Mouse (Mus musculus) E14TG2a.4 (cell line): ENCODE results near the gene 9130230L23Rik.

Experiments
- H3K27me3 ChIP-seq: 2 replicates; pipeline ENCODE4 v1.6.1; 2014; ENCODE audit warnings: low read length, control low read depth; ENCODE audit not compliant: insufficient read depth
- H3K36me3 ChIP-seq: 2 replicates; pipeline ENCODE4 v1.6.1; 2014; ENCODE audit warnings: low read length, control low read depth; ENCODE audit not compliant: insufficient read depth
- H3K4me1 ChIP-seq: replicated peaks from 2 replicates; pipeline ENCODE4 v1.6.1; 2014; ENCODE audit warnings: low read depth, low read length, control low read depth
- H3K4me3 ChIP-seq: replicated peaks from 2 replicates; pipeline ENCODE4 v1.5.1; 2014; ENCODE audit warnings: mild to moderate bottlenecking, low read length
- H3K9me3 ChIP-seq: 2 replicates; pipeline ENCODE4 v1.6.1; 2014; ENCODE audit warnings: low read length, control low read depth
- CTCF ChIP-seq: conservative IDR thresholded peaks from 2 replicates; pipeline ENCODE4 v1.5.1; 2014; ENCODE audit warnings: low read length
- NANOG ChIP-seq: IDR thresholded peaks from 2 replicates; pipeline ENCODE4 v1.6.1; 2014; ENCODE audit warnings: borderline replicate concordance, low read length, mixed read lengths
- POU5F1 ChIP-seq: IDR thresholded peaks from 2 replicates; pipeline ENCODE4 v1.6.1; 2014; ENCODE audit warnings: low read length, borderline replicate concordance

9130230L23Rik gene

DNA sequence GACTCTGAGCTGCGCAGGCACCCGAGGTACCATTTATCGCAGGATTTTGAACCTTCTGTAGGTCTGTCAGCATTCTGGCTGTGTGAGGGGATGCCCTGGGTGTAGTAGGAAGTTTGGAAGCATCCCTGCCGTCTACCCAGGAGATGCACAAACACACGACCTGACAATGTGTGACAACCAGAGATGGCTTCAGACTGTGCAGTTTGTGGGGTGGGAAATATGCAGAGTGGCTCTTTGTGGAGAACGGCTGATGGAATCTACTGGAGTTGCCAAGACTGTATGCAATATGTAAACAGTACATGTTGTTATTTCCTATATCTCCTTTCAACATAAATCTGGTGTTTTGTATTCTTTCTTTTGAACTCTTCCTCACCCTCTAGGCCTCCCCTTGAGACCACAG, 33.0 kb upstream of the 9130230L23Rik start:
- TF ChIP-seq POU5F1 (no peak), CTCF (no peak), NANOG (no peak)
- Histone ChIP-seq H3K4me3 (no peak overlapping the region), H3K36me3 (peaks cover 1% of the 10 kb centered on the region; the same call in 1 of the 2 replicates), H3K9me3 (no peaks in the 10 kb centered on the region), H3K27me3 (no peaks in the 10 kb centered on the region), H3K4me1 (peaks cover 24% of the 10 kb centered on the region)

DNA sequence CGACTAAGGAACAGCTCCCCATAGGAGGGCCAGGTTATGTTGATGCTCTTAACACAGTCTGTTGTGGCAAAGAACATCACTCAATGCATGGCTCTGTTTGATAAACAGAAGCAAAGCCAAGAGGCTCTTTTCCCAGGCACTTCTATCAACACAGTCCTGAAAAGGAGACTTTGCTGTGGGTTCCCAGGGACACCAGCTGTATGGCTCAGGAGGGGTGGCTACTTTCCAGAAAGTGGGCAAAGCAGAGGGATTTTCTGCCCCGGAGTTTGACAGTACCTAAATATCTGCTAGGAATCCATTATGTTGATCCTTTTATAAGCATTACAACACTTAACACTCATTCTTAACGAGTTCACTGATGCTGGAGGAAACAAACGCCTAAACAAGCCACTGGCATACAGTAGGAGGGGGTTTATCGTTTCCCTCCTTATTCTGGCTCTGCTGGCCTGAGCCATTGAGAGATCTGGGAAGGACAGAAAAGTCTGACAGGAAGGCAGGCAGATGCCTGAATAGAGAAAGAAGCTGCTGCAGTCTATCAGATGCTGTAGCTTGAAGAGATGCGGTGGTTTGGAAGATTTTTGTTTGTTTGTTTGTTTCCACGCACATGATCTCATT, 32.5 kb upstream of the 9130230L23Rik start:
- Histone ChIP-seq H3K9me3 (no peaks in the 10 kb centered on the region), H3K27me3 (no peaks in the 10 kb centered on the region), H3K36me3 (peaks cover 3% of the 10 kb centered on the region; the same call in 1 of the 2 replicates), H3K4me1 (peaks cover 21% of the 10 kb centered on the region), H3K4me3 (no peak overlapping the region)
- TF ChIP-seq CTCF (no peak), NANOG (no peak), POU5F1 (no peak)

- no peak for TF ChIP-seq CTCF
- TF ChIP-seq POU5F1: no peak
- no peak for TF ChIP-seq NANOG
- H3K4me3 ChIP-seq: no peak overlapping the region
- no peaks in the 10 kb centered on the region for H3K27me3 ChIP-seq
Measured at GRCm38 (mm10) chr5:66034375-66035195, 30.5 kb upstream of the 9130230L23Rik start.

DNA sequence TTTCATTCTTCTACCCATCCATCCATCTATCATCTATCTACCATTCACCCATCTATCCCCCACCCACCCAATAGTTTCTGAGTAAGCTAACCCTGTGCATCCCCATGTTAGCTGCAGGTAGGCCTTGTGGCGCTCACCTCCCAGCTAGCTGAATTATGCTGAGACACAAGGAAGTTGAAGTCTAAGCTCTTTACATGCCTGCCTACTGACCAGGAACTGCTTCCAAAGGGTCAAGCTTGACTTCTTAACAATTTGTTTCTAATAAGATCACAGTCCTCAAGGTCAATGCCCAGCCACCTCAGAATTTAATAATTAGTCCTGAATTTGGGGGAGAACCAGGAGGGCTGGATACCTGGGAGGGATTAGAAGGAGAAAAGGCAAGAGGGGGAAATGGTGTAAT, 28.7 kb upstream of the 9130230L23Rik start:
- Histone ChIP-seq H3K9me3 (no peaks in the 10 kb centered on the region), H3K4me1 (peaks cover 21% of the 10 kb centered on the region), H3K27me3 (no peaks in the 10 kb centered on the region), H3K4me3 (no peak overlapping the region), H3K36me3 (peaks cover 3% of the 10 kb centered on the region; the same call in 1 of the 2 replicates)
- TF ChIP-seq NANOG (no peak), CTCF (no peak), POU5F1 (no peak)

More at GRCm38 (mm10) chr5:66034375-66035195, 30.5 kb upstream of the 9130230L23Rik start:
- H3K36me3 ChIP-seq: peaks cover 3% of the 10 kb centered on the region; the same call in 1 of the 2 replicates
- peaks cover 15% of the 10 kb centered on the region for H3K4me1 ChIP-seq
- no peaks in the 10 kb centered on the region for H3K9me3 ChIP-seq

- Histone ChIP-seq H3K4me3 (no peak overlapping the region), H3K27me3 (peaks cover 7% of the 10 kb centered on the region), H3K36me3 (peaks cover 5% of the 10 kb centered on the region), H3K9me3 (no peaks in the 10 kb centered on the region), H3K4me1 (peaks cover 30% of the 10 kb centered on the region)
- no peak for TF ChIP-seq CTCF
- no peak for TF ChIP-seq POU5F1
- no peak for TF ChIP-seq NANOG
Measured at GRCm38 (mm10) chr5:66031699-66032098, 27.6 kb upstream of the 9130230L23Rik start.

- Histone ChIP-seq H3K9me3 (no peaks in the 10 kb centered on the region), H3K36me3 (peaks cover 33% of the 10 kb centered on the region), H3K4me1 (peaks cover 25% of the 10 kb centered on the region), H3K27me3 (peaks cover 37% of the 10 kb centered on the region), H3K4me3 (no peak overlapping the region)
- no peak for TF ChIP-seq POU5F1
- no peak for TF ChIP-seq NANOG
- no peak for TF ChIP-seq CTCF
Measured at GRCm38 (mm10) chr5:66028232-66028631, 24.1 kb upstream of the 9130230L23Rik start.

- Histone ChIP-seq H3K27me3 (peaks cover 47% of the 10 kb centered on the region), H3K4me3 (peak overlapping the region; percentile 65)
- TF ChIP-seq NANOG (no peak), CTCF (0 out of 2 replicates have a peak, but pooled peaks have one; percentile 2)
Measured at GRCm38 (mm10) chr5:66027206-66027605, 23.1 kb upstream of the 9130230L23Rik start.

DNA sequence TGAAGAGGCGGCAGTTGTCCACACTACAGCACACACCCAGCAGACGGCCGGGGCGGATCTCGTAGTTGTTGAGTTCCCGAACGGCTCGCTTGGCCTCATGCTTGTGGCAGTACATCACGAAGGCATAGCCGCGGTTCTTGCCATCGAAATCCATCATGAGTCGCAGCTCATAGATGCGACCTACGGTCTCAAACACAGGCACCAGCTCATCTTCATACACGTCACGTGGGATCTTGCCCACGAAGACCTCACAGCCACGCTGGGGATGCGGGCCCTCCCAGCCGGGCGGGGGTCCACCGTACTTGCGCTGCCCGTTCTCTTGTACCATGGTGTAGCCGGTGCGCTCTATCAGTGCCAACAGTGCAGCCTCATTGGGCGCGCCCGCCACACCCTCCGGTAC, 22.7 kb upstream of the 9130230L23Rik start:
- Histone ChIP-seq H3K4me1 (peaks cover 33% of the 10 kb centered on the region), H3K4me3 (peak overlapping the region; percentile 65), H3K36me3 (peaks cover 33% of the 10 kb centered on the region), H3K9me3 (no peaks in the 10 kb centered on the region), H3K27me3 (peaks cover 47% of the 10 kb centered on the region)
- TF ChIP-seq POU5F1 (no peak), NANOG (no peak), CTCF (no peak; the same call in 1 of the 2 replicates)

More at GRCm38 (mm10) chr5:66027206-66027605, 23.1 kb upstream of the 9130230L23Rik start:
- Histone ChIP-seq H3K4me1 (peaks cover 33% of the 10 kb centered on the region), H3K36me3 (peaks cover 33% of the 10 kb centered on the region), H3K9me3 (no peaks in the 10 kb centered on the region)
